Mouse (Mus musculus): ENCODE results near the gene Gjb5. TPM values are rescaled to one million over a fixed set of nuclear protein-coding genes. Genes with fewer than 3 reads are reported as not detected.

The Gjb5 gene
- polyA plus RNA-seq (2015; fragmentation: Nextera tagmentation; extraction: Ambion mirVana) = 0.22 and 0.37 TPM in 2 replicates

DNA sequence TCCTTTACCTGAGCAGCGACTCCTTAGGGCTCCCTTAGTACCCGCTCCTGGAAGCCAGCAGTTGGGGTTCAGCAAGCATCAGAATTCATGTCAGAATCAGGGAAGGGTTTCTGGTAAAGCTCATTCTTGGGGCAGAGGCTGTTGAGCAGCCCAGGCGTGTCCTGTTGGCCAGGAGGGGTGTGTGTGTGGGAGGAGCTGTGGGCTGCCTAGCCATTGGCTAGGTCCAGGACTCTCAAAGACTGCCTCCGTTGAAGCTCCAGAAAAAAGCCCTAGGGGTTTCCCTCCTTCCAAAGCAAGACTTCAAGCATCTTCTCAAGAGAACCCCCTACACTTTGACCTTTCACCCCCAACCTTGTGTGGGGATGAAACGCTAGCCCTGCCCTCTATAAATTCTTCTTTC lies at the start of gene Gjb5:
TSS of gene Gjb5 (minus strand) at position 164 of the 400 bp plus-strand sequence.
- Histone ChIP-seq H3K36me3 (no peaks in the 10 kb centered on the region), H3K4me1 (peaks cover 33% of the 10 kb centered on the region), H3K27ac (replicated peaks) (no peak within 1 kb of the TSS), H3K27me3 (replicated peaks) (peaks cover 31% of the 10 kb centered on the region), H3K9me3 (no peaks in the 10 kb centered on the region), H3K4me3 (no peak within 1 kb of the TSS), H3K9ac (no peak within 1 kb of the TSS), H3K4me2 (peak within 1 kb of the TSS; percentile 30; the same call in 1 of the 2 replicates)
- WGBS = 18% methylated on average over 5 of the region's 5 CpGs
- no peak for ATAC-seq (ENCODE audit: extremely low read depth, insufficient number of reproducible peaks, low FRiP score, low TSS enrichment)

DNA sequence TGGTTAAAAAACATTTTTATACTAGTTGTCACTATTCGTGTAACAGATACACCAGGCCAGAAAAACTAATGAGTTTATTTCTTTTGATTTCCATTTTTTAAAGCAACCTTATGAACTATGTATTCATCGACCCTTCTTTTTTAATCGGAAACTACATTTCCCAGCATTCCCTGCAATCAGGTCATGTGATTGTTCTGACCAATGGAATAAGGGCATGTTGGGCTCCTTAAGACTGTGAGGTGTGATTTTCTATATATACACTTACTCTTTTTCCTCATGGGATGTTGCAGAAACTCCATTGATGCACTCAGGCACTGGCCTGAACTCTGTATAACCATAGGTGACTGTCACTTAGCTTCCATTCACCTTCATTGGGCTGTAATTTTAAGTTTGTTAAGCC lies 44.6 kb upstream of the Gjb5 start:
- Histone ChIP-seq H3K4me3 (no peak overlapping the region), H3K9me3 (no peaks in the 10 kb centered on the region), H3K4me1 (no peaks in the 10 kb centered on the region), H3K27ac (replicated peaks) (no peak overlapping the region), H3K36me3 (no peaks in the 10 kb centered on the region), H3K4me2 (no peak overlapping the region), H3K9ac (no peak overlapping the region), H3K27me3 (replicated peaks) (0 out of 2 replicates have a peak, but pooled peaks cover 5% of the 10 kb centered on the region)
- ATAC-seq (ENCODE audit: extremely low read depth, insufficient number of reproducible peaks, low FRiP score, low TSS enrichment) = no peak
- WGBS = 48% methylated on average over 3 of the region's 3 CpGs

DNA sequence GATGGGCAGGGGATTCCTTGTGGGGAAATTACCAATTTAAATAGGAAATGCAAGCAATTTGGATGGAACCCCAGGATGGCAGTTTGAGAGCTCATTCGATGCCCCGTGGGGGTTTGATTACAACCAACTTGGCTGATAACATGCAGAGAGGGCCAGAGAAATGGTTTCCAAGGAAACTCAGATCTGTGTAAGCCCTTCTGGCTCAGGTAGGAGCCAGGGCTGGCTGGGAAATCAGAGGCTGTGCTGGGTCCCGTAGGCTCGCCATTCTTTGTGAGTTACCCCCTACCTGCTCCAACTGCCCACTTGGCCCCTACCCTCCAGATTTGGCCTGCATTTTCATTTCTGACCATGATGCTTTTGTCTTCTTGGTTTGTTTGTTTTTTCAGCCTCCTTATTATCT lies 44.2 kb upstream of the Gjb5 start:
- no peak for ATAC-seq (ENCODE audit: extremely low read depth, insufficient number of reproducible peaks, low FRiP score, low TSS enrichment)
- Histone ChIP-seq H3K36me3 (no peaks in the 10 kb centered on the region), H3K27me3 (replicated peaks) (0 out of 2 replicates have a peak, but pooled peaks cover 5% of the 10 kb centered on the region), H3K27ac (replicated peaks) (no peak overlapping the region), H3K9ac (no peak overlapping the region), H3K4me1 (no peaks in the 10 kb centered on the region), H3K4me3 (no peak overlapping the region), H3K9me3 (no peaks in the 10 kb centered on the region), H3K4me2 (no peak overlapping the region)
- 68% methylated on average over 4 of the region's 4 CpGs for WGBS

DNA sequence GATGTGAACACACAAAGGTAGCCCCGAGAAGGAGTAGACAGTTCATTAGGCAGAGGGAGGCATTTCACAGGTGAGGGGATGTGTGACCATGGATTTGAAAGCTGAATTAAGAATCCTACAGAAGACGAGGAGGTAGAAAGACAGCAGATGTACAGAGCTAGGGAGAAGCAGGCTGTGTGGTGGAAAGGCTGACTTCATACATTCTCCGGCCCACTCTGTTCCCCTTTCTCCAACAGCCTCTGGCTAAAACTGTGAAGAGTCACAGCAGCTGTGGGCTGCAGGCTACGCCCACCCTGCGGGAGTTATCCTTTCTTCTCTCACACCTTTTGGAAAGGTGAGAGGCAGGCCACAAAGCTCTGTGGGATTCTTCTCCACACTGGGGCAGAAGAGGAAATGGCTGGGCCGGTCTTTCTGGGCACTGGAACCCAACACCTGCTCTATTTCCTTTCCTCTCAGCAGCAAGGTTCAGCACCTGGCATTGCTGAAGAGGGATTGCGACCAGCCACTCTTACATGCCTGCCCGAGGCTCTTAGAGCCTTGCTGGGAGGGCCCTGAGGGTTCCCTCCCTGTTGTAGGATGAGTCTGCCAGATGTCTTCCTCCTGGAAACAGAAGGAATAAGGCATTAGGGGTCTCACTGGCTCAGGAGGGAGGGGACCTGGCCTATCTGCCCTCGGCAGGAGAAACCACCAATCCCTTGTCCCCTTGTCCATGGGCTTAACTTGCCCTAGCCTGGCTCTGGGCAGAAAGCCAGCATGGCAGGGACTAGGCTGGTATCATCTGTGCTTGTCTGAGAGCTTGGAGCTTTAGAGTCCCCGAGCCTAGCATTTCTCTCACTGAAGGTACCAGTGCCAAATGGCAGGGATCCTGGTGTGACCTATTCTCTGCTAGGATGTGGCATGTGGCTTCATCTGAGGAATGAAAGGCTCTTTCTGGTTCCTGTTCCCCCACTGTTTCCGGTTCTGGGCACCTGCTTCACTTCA lies 42.5 kb upstream of the Gjb5 start:
- Histone ChIP-seq H3K27me3 (replicated peaks) (0 out of 2 replicates have a peak, but pooled peaks cover 5% of the 10 kb centered on the region), H3K9ac (no peak overlapping the region), H3K9me3 (no peaks in the 10 kb centered on the region), H3K4me2 (no peak overlapping the region), H3K4me3 (no peak overlapping the region), H3K36me3 (no peaks in the 10 kb centered on the region), H3K4me1 (no peaks in the 10 kb centered on the region), H3K27ac (replicated peaks) (no peak overlapping the region)
- ATAC-seq (ENCODE audit: extremely low read depth, insufficient number of reproducible peaks, low FRiP score, low TSS enrichment) = no peak
- WGBS = 39% methylated on average over 11 of the region's 11 CpGs

DNA sequence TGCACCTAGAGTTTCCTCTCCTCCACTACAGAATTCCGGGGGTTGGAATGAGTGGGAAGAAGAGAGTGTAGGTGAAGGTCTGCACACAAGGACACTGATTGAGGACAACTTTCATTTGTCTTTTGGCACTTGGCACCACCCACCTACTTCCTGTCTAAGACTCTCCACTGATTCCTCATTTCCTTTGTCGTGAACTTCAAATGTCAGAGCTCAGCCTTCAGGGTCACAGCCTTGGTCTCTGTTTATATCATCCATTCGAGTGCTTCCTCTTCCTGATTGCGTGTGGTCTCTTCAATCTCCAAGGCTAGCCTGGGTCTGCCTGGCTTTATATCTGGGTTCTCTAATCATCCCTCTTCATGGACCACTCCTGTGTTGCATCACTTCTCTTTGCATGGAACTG lies 37.6 kb upstream of the Gjb5 start:
- WGBS = 49% methylated on average over 4 of the region's 4 CpGs
- no peaks in the 10 kb centered on the region for H3K4me1 ChIP-seq

DNA sequence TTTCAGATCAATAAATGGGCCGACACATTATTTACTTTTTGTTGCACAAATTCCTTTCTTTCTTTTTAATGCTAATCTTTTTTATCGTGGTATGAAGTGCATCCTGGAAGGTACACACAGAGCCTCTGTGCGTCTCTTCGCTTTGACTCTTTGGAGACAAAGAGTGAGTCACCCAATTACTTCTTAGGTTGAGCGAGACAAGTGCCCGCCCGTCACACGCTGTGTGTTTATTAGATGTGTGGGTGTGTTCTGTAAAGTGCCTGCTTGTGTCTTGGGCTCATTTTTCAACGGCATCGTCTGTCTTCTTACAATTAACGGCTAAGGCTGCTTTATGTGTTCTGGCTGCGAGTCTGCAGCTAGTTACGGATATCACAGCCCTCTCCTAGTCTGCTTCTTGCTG lies 31.7 kb upstream of the Gjb5 start:
- Histone ChIP-seq H3K27ac (replicated peaks) (no peak overlapping the region), H3K4me2 (no peak overlapping the region), H3K9ac (no peak overlapping the region), H3K9me3 (no peaks in the 10 kb centered on the region), H3K27me3 (replicated peaks) (no peaks in the 10 kb centered on the region), H3K4me3 (no peak overlapping the region), H3K36me3 (no peaks in the 10 kb centered on the region), H3K4me1 (no peaks in the 10 kb centered on the region)
- no peak for ATAC-seq (ENCODE audit: extremely low read depth, insufficient number of reproducible peaks, low FRiP score, low TSS enrichment)
- 62% methylated on average over 13 of the region's 13 CpGs for WGBS

More for the DNA sequence above, 37.6 kb upstream of the Gjb5 start:
- no peaks in the 10 kb centered on the region for H3K9me3 ChIP-seq
- no peak overlapping the region for H3K4me3 ChIP-seq
- no peaks in the 10 kb centered on the region for H3K36me3 ChIP-seq
- H3K9ac ChIP-seq = no peak overlapping the region
- H3K27me3 ChIP-seq (replicated peaks) = 0 out of 2 replicates have a peak, but pooled peaks cover 5% of the 10 kb centered on the region
- ATAC-seq (ENCODE audit: extremely low read depth, insufficient number of reproducible peaks, low FRiP score, low TSS enrichment) = no peak
- no peak overlapping the region for H3K4me2 ChIP-seq
- no peak overlapping the region for H3K27ac ChIP-seq (replicated peaks)

DNA sequence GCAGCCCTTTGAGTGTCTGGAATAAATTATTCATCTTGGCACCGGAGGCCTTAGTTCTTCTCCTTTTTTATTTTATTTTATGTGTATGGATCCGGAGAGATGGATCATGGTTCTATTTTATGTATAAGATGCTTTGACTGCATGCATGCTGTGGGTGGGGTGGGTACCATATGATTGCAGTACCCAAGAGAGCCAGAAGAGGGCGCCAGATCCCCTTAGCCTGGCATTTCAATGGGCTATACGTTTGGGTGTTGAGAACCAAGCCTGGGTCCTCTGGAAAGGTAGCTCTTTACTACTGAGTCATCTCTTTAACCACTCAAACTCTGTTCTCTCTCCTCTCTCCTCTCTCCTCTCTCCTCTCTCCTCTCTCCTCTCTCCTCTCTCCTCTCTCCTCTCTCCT lies 19.4 kb upstream of the Gjb5 start:
- Histone ChIP-seq H3K27ac (replicated peaks) (no peak overlapping the region), H3K4me2 (no peak overlapping the region), H3K36me3 (no peaks in the 10 kb centered on the region), H3K9ac (no peak overlapping the region), H3K27me3 (replicated peaks) (peaks cover 2% of the 10 kb centered on the region; the same call in 1 of the 2 replicates), H3K4me3 (no peak overlapping the region), H3K9me3 (no peaks in the 10 kb centered on the region), H3K4me1 (peaks cover 18% of the 10 kb centered on the region)
- no peak for ATAC-seq (ENCODE audit: extremely low read depth, insufficient number of reproducible peaks, low FRiP score, low TSS enrichment)
- WGBS = 25% methylated on average over 4 of the region's 4 CpGs

DNA sequence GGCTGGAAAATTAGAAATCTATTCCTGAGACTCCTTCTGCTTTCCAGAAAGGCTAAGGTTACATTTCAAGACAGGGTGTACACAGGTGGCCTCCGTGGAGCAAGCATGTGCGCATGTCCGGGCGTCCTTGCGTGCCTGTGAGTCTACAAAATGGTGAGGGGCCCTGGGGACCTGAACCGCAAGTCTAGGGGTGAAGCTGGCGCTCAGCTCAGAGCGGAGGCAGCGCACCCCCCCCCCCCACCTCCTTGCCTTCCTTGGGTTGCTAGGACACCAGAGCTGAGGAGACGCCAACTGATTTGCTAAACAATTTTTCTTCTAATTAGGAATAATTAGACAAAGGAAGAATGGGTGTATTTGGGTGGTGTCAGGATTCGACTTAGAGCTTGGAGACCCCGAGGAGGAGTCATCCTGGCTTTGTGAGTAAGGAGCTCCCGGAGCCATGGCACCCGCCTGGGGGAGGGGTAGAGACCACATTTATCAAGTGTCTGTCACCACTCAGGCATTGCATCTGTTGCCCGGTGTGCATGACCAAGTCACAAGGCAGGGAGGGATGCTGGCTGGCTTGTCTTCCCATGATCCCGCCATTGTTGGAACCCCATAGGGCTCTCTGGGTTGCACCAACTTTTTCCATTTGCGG lies 17.7 kb upstream of the Gjb5 start:
- Histone ChIP-seq H3K27me3 (replicated peaks) (peaks cover 2% of the 10 kb centered on the region; the same call in 1 of the 2 replicates), H3K27ac (replicated peaks) (no peak overlapping the region), H3K4me3 (no peak overlapping the region), H3K36me3 (no peaks in the 10 kb centered on the region), H3K4me2 (no peak overlapping the region), H3K9ac (no peak overlapping the region), H3K4me1 (peaks cover 26% of the 10 kb centered on the region), H3K9me3 (no peaks in the 10 kb centered on the region)
- WGBS = 67% methylated on average over 17 of the region's 17 CpGs
- no peak for ATAC-seq (ENCODE audit: extremely low read depth, insufficient number of reproducible peaks, low FRiP score, low TSS enrichment)

DNA sequence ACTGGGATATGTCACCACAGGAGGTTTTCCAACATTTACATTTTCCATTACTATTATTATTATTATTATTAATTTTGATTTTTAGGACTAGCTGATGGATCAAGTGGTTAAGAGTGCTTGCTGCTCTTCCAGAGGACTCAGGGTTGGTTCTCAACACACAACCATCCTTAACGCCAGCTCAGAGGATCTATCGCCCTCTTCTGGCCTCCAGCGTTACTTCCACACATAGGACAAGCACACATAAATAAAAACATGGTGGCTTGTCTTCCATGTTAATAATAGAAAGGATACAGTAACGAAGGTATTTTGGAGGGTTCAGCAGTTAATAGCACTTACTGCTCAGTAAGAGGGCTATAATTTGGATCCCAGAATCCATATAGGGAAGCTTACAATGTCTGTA lies 16.7 kb upstream of the Gjb5 start:
- H3K4me2 ChIP-seq = no peak overlapping the region
- H3K36me3 ChIP-seq = no peaks in the 10 kb centered on the region
- ATAC-seq (ENCODE audit: extremely low read depth, insufficient number of reproducible peaks, low FRiP score, low TSS enrichment) = no peak
- H3K4me3 ChIP-seq = no peak overlapping the region
- H3K9ac ChIP-seq = no peak overlapping the region
- 82% methylated on average over 4 of the region's 4 CpGs for WGBS
- H3K27ac ChIP-seq (replicated peaks) = no peak overlapping the region
- H3K4me1 ChIP-seq = peaks cover 26% of the 10 kb centered on the region
- no peaks in the 10 kb centered on the region for H3K9me3 ChIP-seq
- H3K27me3 ChIP-seq (replicated peaks) = peaks cover 2% of the 10 kb centered on the region; the same call in 1 of the 2 replicates

DNA sequence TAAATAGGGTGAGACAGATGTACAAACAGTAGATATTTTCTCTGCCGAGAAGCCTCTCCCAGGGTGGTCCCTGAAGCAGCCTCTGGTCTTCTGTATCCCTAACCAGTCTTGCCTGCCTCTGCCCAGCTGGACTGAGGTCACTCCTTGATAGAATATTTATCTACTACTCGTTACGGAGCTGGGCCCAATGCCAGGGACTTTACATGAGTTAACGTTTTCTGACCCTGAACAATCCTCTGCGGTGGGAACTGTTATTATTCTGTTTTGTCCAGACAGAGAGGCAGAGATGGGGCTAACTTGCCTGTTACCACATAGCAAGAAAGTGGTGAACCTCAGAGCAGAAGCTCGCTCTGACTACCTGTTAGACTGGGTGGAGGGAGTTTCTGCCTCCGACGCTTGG lies 15.5 kb upstream of the Gjb5 start:
- Histone ChIP-seq H3K4me1 (peaks cover 28% of the 10 kb centered on the region), H3K36me3 (no peaks in the 10 kb centered on the region), H3K9ac (no peak overlapping the region), H3K27me3 (replicated peaks) (peaks cover 2% of the 10 kb centered on the region; the same call in 1 of the 2 replicates), H3K9me3 (no peaks in the 10 kb centered on the region), H3K4me2 (no peak overlapping the region), H3K4me3 (no peak overlapping the region), H3K27ac (replicated peaks) (no peak overlapping the region)
- 35% methylated on average over 8 of the region's 8 CpGs for WGBS
- ATAC-seq (ENCODE audit: extremely low read depth, insufficient number of reproducible peaks, low FRiP score, low TSS enrichment) = no peak

DNA sequence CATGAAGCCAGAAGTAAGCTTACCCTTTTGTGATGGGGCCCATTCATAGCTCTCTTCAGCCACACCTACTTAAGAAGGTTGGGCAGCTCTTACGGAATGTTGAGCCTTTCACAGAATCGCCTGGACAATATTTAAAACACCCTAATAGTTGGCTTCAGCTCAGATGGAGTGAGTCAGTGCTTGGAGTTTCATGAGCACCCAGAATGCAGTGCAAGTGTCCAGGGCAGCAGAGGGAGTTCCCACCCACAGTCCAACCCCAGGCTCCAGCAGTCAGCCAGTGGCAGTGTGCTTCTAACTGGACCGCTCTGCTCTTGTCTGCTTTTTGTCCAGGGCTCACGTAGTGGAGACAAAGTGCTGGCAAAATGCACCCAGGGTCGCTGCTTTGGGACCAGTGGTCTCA lies 13.6 kb upstream of the Gjb5 start:
- H3K4me2 ChIP-seq = no peak overlapping the region
- no peak for ATAC-seq (ENCODE audit: extremely low read depth, insufficient number of reproducible peaks, low FRiP score, low TSS enrichment)
- 0 out of 2 replicates have a peak overlapping the region, but pooled peaks have one; percentile 8 for H3K27ac ChIP-seq (replicated peaks)
- peaks cover 2% of the 10 kb centered on the region; the same call in 1 of the 2 replicates for H3K27me3 ChIP-seq (replicated peaks)
- peaks cover 34% of the 10 kb centered on the region for H3K4me1 ChIP-seq
- no peak overlapping the region for H3K4me3 ChIP-seq
- H3K9me3 ChIP-seq = no peaks in the 10 kb centered on the region
- WGBS = 44% methylated on average over 5 of the region's 5 CpGs
- H3K36me3 ChIP-seq = no peaks in the 10 kb centered on the region
- H3K9ac ChIP-seq = no peak overlapping the region

All from heart, embryonic 13.5 days (tissue).